Mouse (Mus musculus): ENCODE measurements around the gene Tsr3. TPM values are rescaled to one million over a fixed set of nuclear protein-coding genes. Genes with fewer than 3 reads are reported as not detected.
A peak's percentile ranks its signal among the peaks of the same experiment; 100 is the strongest.

Gene Tsr3
- polyA plus RNA-seq, 1 experiment from 2014 or later = 58.4 TPM

- Histone ChIP-seq H3K27ac (no peak overlapping the region), H3K36me3 (no peaks in the 10 kb centered on the region), H3K9me3 (no peaks in the 10 kb centered on the region), H3K4me1 (no peaks in the 10 kb centered on the region), H3K27me3 (ENCODE audit: insufficient read depth, poor library complexity, severe bottlenecking) (no peaks in the 10 kb centered on the region), H3K4me3 (peak overlapping the region; percentile 18; the same call in 1 of the 2 replicates)
- peak; percentile 82 for DNase-seq (ENCODE audit: low spot score)
- WGBS = 32% methylated on average over 11 of the region's 11 CpGs
These were observed 42.2 kb downstream of the Tsr3 start for GRCm38 (mm10) chr17:25282133-25282532.

GRCm38 (mm10) chr17:25285033-25285432, 45.1 kb downstream of the Tsr3 start:
- DNase-seq (ENCODE audit: low spot score) = no peak
- H3K4me1 ChIP-seq = no peaks in the 10 kb centered on the region
- 29% methylated on average over 3 of the region's 3 CpGs for WGBS
- H3K9me3 ChIP-seq = no peaks in the 10 kb centered on the region
- no peak overlapping the region for H3K27ac ChIP-seq
- no peaks in the 10 kb centered on the region for H3K27me3 ChIP-seq (ENCODE audit: insufficient read depth, poor library complexity, severe bottlenecking)
- no peak overlapping the region for H3K4me3 ChIP-seq
- H3K36me3 ChIP-seq = no peaks in the 10 kb centered on the region

- H3K27ac ChIP-seq = no peak overlapping the region
- no peaks in the 10 kb centered on the region for H3K9me3 ChIP-seq
- WGBS = 27% methylated on average over 4 of the region's 4 CpGs
- H3K36me3 ChIP-seq = no peaks in the 10 kb centered on the region
- H3K4me3 ChIP-seq = no peak overlapping the region
- peaks cover 5% of the 10 kb centered on the region; the same call in 1 of the 2 replicates for H3K4me1 ChIP-seq
- 0 out of 2 replicates have a peak, but pooled peaks cover 6% of the 10 kb centered on the region for H3K27me3 ChIP-seq (ENCODE audit: insufficient read depth, poor library complexity, severe bottlenecking)
- DNase-seq (ENCODE audit: low spot score) = no peak
These were observed 48.9 kb downstream of the Tsr3 start for GRCm38 (mm10) chr17:25288842-25289241.

- Histone ChIP-seq H3K36me3 (no peaks in the 10 kb centered on the region), H3K27ac (no peak overlapping the region), H3K4me3 (no peak overlapping the region), H3K27me3 (ENCODE audit: insufficient read depth, poor library complexity, severe bottlenecking) (0 out of 2 replicates have a peak, but pooled peaks cover 10% of the 10 kb centered on the region), H3K9me3 (no peaks in the 10 kb centered on the region), H3K4me1 (peaks cover 5% of the 10 kb centered on the region; the same call in 1 of the 2 replicates)
- no peak for DNase-seq (ENCODE audit: low spot score)
- 37% methylated on average over 4 of the region's 4 CpGs for WGBS
These were observed 50.4 kb downstream of the Tsr3 start for GRCm38 (mm10) chr17:25290411-25290810.

Small RNA genes within 50 kb of the gene (microRNA-seq; reads per million reads assigned to microRNA genes)
- 1.3 reads per million for gene Mir3547

Other genes with a start within 250 kb of the Tsr3 start
- gene Cramp1l, start 224.4 kb upstream of the Tsr3 start, polyA plus RNA-seq (2016; fragmentation: Nextera tagmentation; extraction: Ambion mirVana) = 6.2 and 7.2 TPM in 2 replicates
- gene Ift140, start 224.1 kb upstream of the Tsr3 start, polyA plus RNA-seq (2016; fragmentation: Nextera tagmentation; extraction: Ambion mirVana) = 18.4 and 19.1 TPM in 2 replicates
- 12.2 and 15.9 TPM in 2 replicates for gene Tmem204, start 156.6 kb upstream of the Tsr3 start, polyA plus RNA-seq (2016; fragmentation: Nextera tagmentation; extraction: Ambion mirVana)
- 35.2 and 45.2 TPM in 2 replicates for gene Telo2, start 124.2 kb upstream of the Tsr3 start, polyA plus RNA-seq (2016; fragmentation: Nextera tagmentation; extraction: Ambion mirVana)
- gene Ptx4, start 119.4 kb upstream of the Tsr3 start, polyA plus RNA-seq (2016; fragmentation: Nextera tagmentation; extraction: Ambion mirVana) = 0.08 and 0.15 TPM in 2 replicates
- 20.5 and 21.7 TPM in 2 replicates for gene Clcn7, start 106.8 kb upstream of the Tsr3 start, polyA plus RNA-seq (2016; fragmentation: Nextera tagmentation; extraction: Ambion mirVana)
- not detected in 2 replicates for gene Ccdc154, start 77.7 kb upstream of the Tsr3 start, polyA plus RNA-seq (2016; fragmentation: Nextera tagmentation; extraction: Ambion mirVana)
- gene Gm38655, start 64.7 kb upstream of the Tsr3 start, polyA plus RNA-seq (2016; fragmentation: Nextera tagmentation; extraction: Ambion mirVana) = 0.54 TPM in 1 of 2 replicates, not detected in the other
- 27.3 and 34.6 TPM in 2 replicates for gene BC003965, start 55.6 kb upstream of the Tsr3 start, polyA plus RNA-seq (2016; fragmentation: Nextera tagmentation; extraction: Ambion mirVana)
- gene Unkl, start 51.8 kb upstream of the Tsr3 start, polyA plus RNA-seq (2016; fragmentation: Nextera tagmentation; extraction: Ambion mirVana) = 6.5 and 7.4 TPM in 2 replicates
- gene Gnptg, start within 50 bp of the Tsr3 start, polyA plus RNA-seq (2016; fragmentation: Nextera tagmentation; extraction: Ambion mirVana) = 31.2 and 36.7 TPM in 2 replicates
- 0.54 and 1.3 TPM in 2 replicates for gene Baiap3, start 16.2 kb downstream of the Tsr3 start, polyA plus RNA-seq (2016; fragmentation: Nextera tagmentation; extraction: Ambion mirVana)
- gene Ube2i, start 34.5 kb downstream of the Tsr3 start, polyA plus RNA-seq (2016; fragmentation: Nextera tagmentation; extraction: Ambion mirVana) = 528 and 716 TPM in 2 replicates
- gene Prss34, start 58.2 kb downstream of the Tsr3 start, polyA plus RNA-seq (2016; fragmentation: Nextera tagmentation; extraction: Ambion mirVana) = not detected in 2 replicates
- gene Prss28, start 68.5 kb downstream of the Tsr3 start, polyA plus RNA-seq (2016; fragmentation: Nextera tagmentation; extraction: Ambion mirVana) = not detected in 2 replicates
- gene Prss29, start 78.5 kb downstream of the Tsr3 start, polyA plus RNA-seq (2016; fragmentation: Nextera tagmentation; extraction: Ambion mirVana) = not detected in 2 replicates
- gene Tpsab1, start 105.4 kb downstream of the Tsr3 start, polyA plus RNA-seq (2016; fragmentation: Nextera tagmentation; extraction: Ambion mirVana) = not detected in 2 replicates
- gene Tpsb2, start 126.1 kb downstream of the Tsr3 start, polyA plus RNA-seq (2016; fragmentation: Nextera tagmentation; extraction: Ambion mirVana) = not detected in 2 replicates
- gene Tpsg1, start 129.1 kb downstream of the Tsr3 start, polyA plus RNA-seq (2016; fragmentation: Nextera tagmentation; extraction: Ambion mirVana) = 0.54 TPM in 1 of 2 replicates, not detected in the other
- 11.1 and 11.8 TPM in 2 replicates for gene Cacna1h, start 193.6 kb downstream of the Tsr3 start, polyA plus RNA-seq (2016; fragmentation: Nextera tagmentation; extraction: Ambion mirVana)
- gene Tekt4, start 214.4 kb downstream of the Tsr3 start, polyA plus RNA-seq (2016; fragmentation: Nextera tagmentation; extraction: Ambion mirVana) = 0.55 and 0.84 TPM in 2 replicates

All from heart, embryonic 10.5 days (tissue).